Comparison of ENCODE assay signal across 18 mouse cellular contexts in genomic region chr9:98367333-98367962, GRCm38 (mm10). TPM values are rescaled to one million over a fixed set of nuclear protein-coding genes. Genes with fewer than 3 reads are reported as not detected.
DNase-seq lines count a peak whose midpoint lies in the region; TF ChIP-seq lines count a peak whose summit lies in the region.
"Had no signal": no experiment of that assay in that cellular context is flagged by ENCODE, and none has a peak within 500 bp of the region (broad histone marks: within the 10 kb centered on the region; RNA-seq: fewer than 3 reads in every experiment).

No protein-coding gene starts in this region.

- intact Hi-C loops in left cerebral cortex, postnatal 36 days (cut with DNase I): no loop called here

- TF ChIP-seq CTCF in brain, embryonic 14.5 days (IDR thresholded peaks at IDR 0.05; ENCODE audit: borderline replicate concordance, extremely low read depth, insufficient read depth, insufficient read length): no peak
- TF ChIP-seq CTCF in layer of hippocampus, adult 2 months (conservative IDR thresholded peaks at IDR 0.05): no peak

- H3K27ac ChIP-seq in layer of hippocampus, adult 2 months: 0 out of 2 replicates have a peak overlapping the region, but pooled peaks have one; percentile 28
- H3K27ac ChIP-seq: neural tube, embryonic 12.5 days had no signal

- no peak for TF ChIP-seq POLR2A in brain, embryonic 14.5 days (IDR thresholded peaks at IDR 0.05; ENCODE audit: borderline replicate concordance, extremely low read depth, insufficient read depth, insufficient read length, poor library complexity, severe bottlenecking)

- peak; percentile 8 to 37 for DNase-seq in frontal cortex, adult 2 months (ENCODE audit: extremely low spot score in 1 of 2, low spot score in 1 of 2)
- no peak for DNase-seq in frontal cortex, postnatal 10 days (ENCODE audit: low spot score in 2 of 2)
- DNase-seq in brain, embryonic 14.5 days (ENCODE audit: low read depth): peak; percentile 64
- DNase-seq in layer of hippocampus, adult 2 months (ENCODE audit: low spot score in 2 of 2): peak; percentile 35 to 51
- DNase-seq in left cerebral cortex, postnatal 36 days (ENCODE audit: low spot score in 2 of 2): peak; percentile 25 to 38
- no peak for DNase-seq in adrenal gland, postnatal 25 days
- no peak for DNase-seq in cerebellum, adult 8-10 months
- DNase-seq in heart, adult 8-10 months (ENCODE audit: low spot score): no peak
- DNase-seq: adrenal gland, postnatal 36 days; B cell, adult 2 months; cerebellum, postnatal 10 days; kidney, adult 2 months; kidney, postnatal 25 days; lung, adult 2 months; lung, postnatal 36 days; thymus, adult 2 months had no signal

- peak overlapping the region; percentile 26; the same call in 1 of the 2 replicates for H3K4me3 ChIP-seq in layer of hippocampus, adult 2 months
- H3K4me3 ChIP-seq: neural tube, embryonic 12.5 days had no signal

RNA-seq across cellular contexts. Expression of gene Rbp1, which starts 55.3 kb away (rescaled TPM):
- 20.5 and 22.1 TPM in 2 replicates for polyA plus RNA-seq in frontal cortex, adult 2 months (2012; rRNA removed)
- polyA plus RNA-seq in brain, embryonic 14.5 days (2012; rRNA removed): 43.6 and 49.0 TPM in 2 replicates
- total RNA-seq in layer of hippocampus, adult 2 months (2021): 1 to 10 TPM; 4.3 to 4.9 TPM
- 1 to 10 TPM; 5.4 to 5.7 TPM for total RNA-seq in left cerebral cortex, postnatal 36 days (2021)
- total RNA-seq in adrenal gland, postnatal 25 days (2021): 2.5 and 5.2 TPM in 2 replicates
- total RNA-seq in heart, adult 8-10 months (2022): 1 to 10 TPM; 4.9 to 7.8 (median 5.4) TPM
- total RNA-seq: monocyte, adult 5-6 weeks had no signal

Comparison
In these comparisons a context has a peak if more than half of its experiments do, and no peak if none do; other contexts are left out.
1. DNase-seq: peak in frontal cortex, adult 2 months (2 of 2), brain, embryonic 14.5 days (single experiment), layer of hippocampus, adult 2 months (2 of 2) and left cerebral cortex, postnatal 36 days (2 of 2); none in frontal cortex, postnatal 10 days (0 of 2), adrenal gland, postnatal 25 days (single experiment), cerebellum, adult 8-10 months (single experiment) and heart, adult 8-10 months (single experiment).